Mouse (Mus musculus) midbrain, embryonic 12.5 days (tissue): ENCODE results near the gene Kpna2. TPM values are rescaled to one million over a fixed set of nuclear protein-coding genes. Genes with fewer than 3 reads are reported as not detected.

ENCODE experiments used
- ATAC-seq: fragments of 200-750 bp; cut with Nextera tagmentation; 2 replicates; pipeline ENCODE4 v1.8.0; 2017; ENCODE audit warnings: low read depth, moderate TSS enrichment, moderate library complexity; ENCODE audit not compliant: low FRiP score
- H3K27ac ChIP-seq: fragments of 300-500 bp; sonication (generic); replicated peaks from 2 replicates; pipeline ENCODE4 v1.5.1; 2016; ENCODE audit warnings: mild to moderate bottlenecking
- H3K27me3 ChIP-seq: fragments of 300-500 bp; sonication (generic); 2 replicates; pipeline ENCODE4 v1.6.1; 2016; ENCODE audit warnings: mild to moderate bottlenecking
- H3K36me3 ChIP-seq: fragments of 300-500 bp; sonication (generic); 2 replicates; pipeline ENCODE4 v1.6.1; 2016
- H3K4me1 ChIP-seq: fragments of 300-500 bp; sonication (generic); 2 replicates; pipeline ENCODE4 v1.6.1; 2016
- H3K4me2 ChIP-seq: fragments of 300-500 bp; sonication (generic); replicated peaks from 2 replicates; pipeline ENCODE4 v1.6.1; 2016; ENCODE audit warnings: mild to moderate bottlenecking, moderate library complexity
- H3K4me3 ChIP-seq: fragments of 300-500 bp; sonication (generic); 2 replicates; pipeline ENCODE4 v1.5.1; 2016; ENCODE audit warnings: mild to moderate bottlenecking
- H3K9ac ChIP-seq: fragments of 300-500 bp; sonication (generic); replicated peaks from 2 replicates; pipeline ENCODE4 v1.6.1; 2016; ENCODE audit warnings: mild to moderate bottlenecking, moderate library complexity
- H3K9me3 ChIP-seq: fragments of 300-500 bp; sonication (generic); 2 replicates; pipeline ENCODE4 v1.6.1; 2016; ENCODE audit warnings: mild to moderate bottlenecking
- WGBS: fragments of 180-500 bp; shearing (Covaris S2); methylation state at CpG from one replicate; pipeline ENCODE4 v1.1.7; 2016; 5-methylcytosine and 5-hydroxymethylcytosine counted together
- polyA plus RNA-seq: library from polyadenylated mRNA; unstranded; fragments of >200 nt; fragmentation: Nextera tagmentation; extraction: Ambion mirVana; gene quantifications from 2 replicates; pipeline ENCODE4 v1.2.1, GENCODE M21; 2016

Kpna2 gene
- polyA plus RNA-seq, 1 experiment from 2014 or later: 516 TPM

DNA sequence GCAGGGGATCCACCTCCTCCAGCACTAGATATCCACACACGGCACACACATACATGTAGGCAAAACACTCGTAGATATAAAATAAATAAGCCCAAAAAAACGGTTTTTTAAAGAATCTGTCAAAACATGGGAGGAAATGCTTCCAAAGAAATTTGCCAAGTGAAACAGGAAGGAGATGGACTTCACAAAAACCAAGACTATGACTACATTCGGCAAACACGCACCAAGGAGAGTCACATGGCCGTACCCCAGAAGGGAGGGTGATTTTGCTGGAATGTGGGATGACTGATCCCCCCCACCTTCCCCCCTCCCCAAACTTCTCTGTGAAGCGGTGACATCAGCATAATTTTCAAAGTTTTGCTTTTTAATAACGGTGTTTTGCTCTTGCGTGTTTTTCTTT, 45.2 kb downstream of the Kpna2 start:
- no peak overlapping the region for H3K27ac ChIP-seq
- H3K27me3 ChIP-seq: no peaks in the 10 kb centered on the region
- H3K9ac ChIP-seq: no peak overlapping the region
- WGBS: 84% methylated on average over 9 of the region's 9 CpGs
- no peaks in the 10 kb centered on the region for H3K9me3 ChIP-seq
- H3K4me1 ChIP-seq: no peaks in the 10 kb centered on the region
- H3K4me2 ChIP-seq: no peak overlapping the region
- H3K4me3 ChIP-seq: no peak overlapping the region
- ATAC-seq: no peak
- no peaks in the 10 kb centered on the region for H3K36me3 ChIP-seq

Other genes starting within 250 kb of the Kpna2 start
- 15.9 and 19.4 TPM in 2 replicates for gene Pecam1, start 248.9 kb downstream of the Kpna2 start, polyA plus RNA-seq
- gene Milr1, start 248.3 kb downstream of the Kpna2 start, polyA plus RNA-seq: 0.72 and 1.7 TPM in 2 replicates
- gene Polg2, start 220.0 kb downstream of the Kpna2 start, polyA plus RNA-seq: 10.4 and 11.3 TPM in 2 replicates
- 486 TPM in 2 replicates for gene Ddx5, start 210.4 kb downstream of the Kpna2 start, polyA plus RNA-seq
- gene Cep95, start 210.3 kb downstream of the Kpna2 start, polyA plus RNA-seq: 22.8 and 25.6 TPM in 2 replicates
- gene Smurf2, start 78.8 kb downstream of the Kpna2 start, polyA plus RNA-seq: 17.8 and 17.9 TPM in 2 replicates
- 3.4 and 3.8 TPM in 2 replicates for gene 1810010H24Rik, start 26.1 kb upstream of the Kpna2 start, polyA plus RNA-seq
- gene Bptf, start 132.6 kb upstream of the Kpna2 start, polyA plus RNA-seq: 44.0 and 45.6 TPM in 2 replicates
- 67.6 and 69.2 TPM in 2 replicates for gene Nol11, start 189.8 kb upstream of the Kpna2 start, polyA plus RNA-seq